Mouse (Mus musculus) ES-Bruce4 (cell line): ENCODE measurements around the gene Pla2g16.

Source experiments
- CTCF ChIP-seq: IDR thresholded peaks from one replicate; pipeline ENCODE4 v1.8.1; 2011; ENCODE audit warnings: low read depth, low read length
- POLR2A ChIP-seq: IDR thresholded peaks from one replicate; pipeline ENCODE4 v1.8.1; 2011; ENCODE audit warnings: low read length; ENCODE audit not compliant: insufficient read depth

DNA sequence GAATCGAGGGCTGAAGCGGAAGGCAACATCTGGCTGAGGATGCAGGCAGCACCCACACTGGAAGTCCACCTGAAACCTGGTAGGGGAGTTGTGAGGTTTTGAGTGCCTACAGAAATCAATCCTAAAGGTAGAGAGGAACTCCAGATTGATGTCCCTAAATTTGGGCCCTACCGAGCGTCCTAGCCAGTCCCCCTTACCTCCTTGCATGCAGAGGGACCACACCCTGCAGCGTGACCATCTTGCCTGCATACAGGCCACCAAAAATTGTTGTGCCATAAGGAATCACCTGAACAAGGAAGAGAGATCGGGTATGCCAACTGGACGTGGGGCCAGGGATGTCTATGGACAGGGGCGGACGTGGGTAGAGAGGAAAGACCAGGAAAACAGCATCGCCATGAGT lies 46.8 kb downstream of the Pla2g16 start:
- no peak for TF ChIP-seq CTCF
- TF ChIP-seq POLR2A = no peak
